12 mouse cellular contexts compared by ENCODE assay signal in the genomic region with DNA sequence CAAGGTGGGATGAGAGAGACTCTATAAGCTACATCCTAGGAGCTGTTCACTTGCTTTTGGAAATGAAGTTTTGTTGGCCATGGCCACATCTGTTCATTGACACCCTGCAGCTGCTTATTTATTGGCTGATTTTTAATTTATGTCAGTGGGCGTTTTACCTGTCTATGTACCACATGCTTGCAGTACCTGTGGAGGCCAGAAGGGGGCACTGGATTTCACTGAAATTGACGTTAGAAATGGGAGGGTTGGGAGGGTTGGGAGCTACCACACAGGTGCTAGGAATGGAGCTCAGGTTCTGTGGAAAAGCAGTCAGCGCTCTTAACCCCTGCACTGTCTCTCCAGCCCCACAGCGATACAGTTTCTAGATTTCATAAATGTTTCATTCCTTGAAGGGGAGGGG.
DNase-seq lines count a peak whose midpoint lies in the region; ATAC-seq and TF ChIP-seq lines count a peak whose summit lies in the region.
"Had no signal": no experiment of that assay in that cellular context is flagged by ENCODE, and none has a peak within 500 bp of the region (broad histone marks: within the 10 kb centered on the region; RNA-seq: fewer than 3 reads in every experiment).

No protein-coding gene starts in this region.

- DNase-seq in forebrain, postnatal 0 days = no peak
- DNase-seq in lung, postnatal 10 days = peak; percentile 19
- no peak for DNase-seq in lung, adult 18-20 months
- DNase-seq in retina, postnatal 7 days (ENCODE audit: low read depth, low spot score) = peak; percentile 4
- no peak for DNase-seq in spleen, postnatal 10 days (ENCODE audit: low spot score in 2 of 2)
- no peak for DNase-seq in left cerebral cortex, postnatal 14 days (ENCODE audit: low spot score in 2 of 2)

- H3K27me3 ChIP-seq in forebrain, postnatal 0 days (ENCODE audit: insufficient read depth, low read length) = no peaks in the 10 kb centered on the region
- no peaks in the 10 kb centered on the region for H3K27me3 ChIP-seq in forebrain, embryonic 16.5 days (replicated peaks; ENCODE audit: control insufficient read depth, insufficient read depth, low read length)

- H3K4me1 ChIP-seq in forebrain, postnatal 0 days (ENCODE audit: insufficient read depth) = no peaks in the 10 kb centered on the region
- H3K4me1 ChIP-seq in forebrain, embryonic 16.5 days (replicated peaks; ENCODE audit: control insufficient read depth, insufficient read depth, low read length) = no peaks in the 10 kb centered on the region; the same call in 1 of the 2 replicates
- H3K4me1 ChIP-seq in cortical plate, adult 2 months (ENCODE audit: control insufficient read depth, insufficient read depth, low read length) = no peaks in the 10 kb centered on the region
- H3K4me1 ChIP-seq: embryonic facial prominence, embryonic 15.5 days had no signal

- no peak overlapping the region for H3K27ac ChIP-seq in forebrain, postnatal 0 days (ENCODE audit: low read depth, low read length)
- no peak overlapping the region for H3K27ac ChIP-seq in forebrain, embryonic 16.5 days (ENCODE audit: low read length)
- H3K27ac ChIP-seq in cortical plate, adult 2 months (ENCODE audit: insufficient read depth, low read length) = no peak overlapping the region
- H3K27ac ChIP-seq: embryonic facial prominence, embryonic 15.5 days; limb, embryonic 13.5 days had no signal

- WGBS in forebrain, postnatal 0 days = 54% methylated on average over 4 of the region's 4 CpGs
- 54% methylated on average over 4 of the region's 4 CpGs for WGBS in forebrain, embryonic 16.5 days

- no peaks in the 10 kb centered on the region for H3K9me3 ChIP-seq in forebrain, postnatal 0 days (ENCODE audit: low read length)
- H3K9me3 ChIP-seq in forebrain, embryonic 16.5 days (ENCODE audit: control insufficient read depth, low read length) = no peaks in the 10 kb centered on the region
- H3K9me3 ChIP-seq: embryonic facial prominence, embryonic 15.5 days had no signal

- TF ChIP-seq CTCF in forebrain, postnatal 0 days (IDR thresholded peaks at IDR 0.05; ENCODE audit: low read depth) = peak; percentile 40
- peak; percentile 30; the same call in 1 of the 2 replicates for TF ChIP-seq CTCF in cortical plate, adult 2 months (IDR thresholded peaks at IDR 0.05; ENCODE audit: extremely low read depth, insufficient read depth, low read length)

- H3K36me3 ChIP-seq in forebrain, postnatal 0 days (ENCODE audit: insufficient read depth) = no peaks in the 10 kb centered on the region
- H3K36me3 ChIP-seq in forebrain, embryonic 16.5 days (ENCODE audit: control insufficient read depth, insufficient read depth) = no peaks in the 10 kb centered on the region
- H3K36me3 ChIP-seq: embryonic facial prominence, embryonic 15.5 days; limb, embryonic 13.5 days had no signal

- ATAC-seq in forebrain, postnatal 0 days = no peak
- no peak for ATAC-seq in forebrain, embryonic 16.5 days
- ATAC-seq: Patski had no signal

- intact Hi-C loops in left cerebral cortex, postnatal 14 days (cut with DNase I) = loop anchor here (10.0 kb wide), 1 partner anchor 841 kb away; no protein-coding TSS in a partner anchor

- H3K9ac ChIP-seq in forebrain, postnatal 0 days = no peak overlapping the region
- no peak overlapping the region for H3K9ac ChIP-seq in forebrain, embryonic 16.5 days (replicated peaks; ENCODE audit: low read depth, low read length)
- H3K9ac ChIP-seq: embryonic facial prominence, embryonic 15.5 days; limb, embryonic 13.5 days had no signal

- H3K4me3 ChIP-seq in forebrain, postnatal 0 days (ENCODE audit: low read depth, low read length) = no peak overlapping the region
- H3K4me3 ChIP-seq in forebrain, embryonic 16.5 days (replicated peaks; ENCODE audit: low read length) = no peak overlapping the region
- no peak overlapping the region for H3K4me3 ChIP-seq in cortical plate, adult 2 months (ENCODE audit: insufficient read depth, low read length)
- H3K4me3 ChIP-seq: embryonic facial prominence, embryonic 15.5 days; limb, embryonic 13.5 days; myocyte had no signal

- TF ChIP-seq POLR2A in cortical plate, adult 2 months (IDR thresholded peaks at IDR 0.05; ENCODE audit: extremely low read depth, insufficient read depth, low read length) = no peak

- no peak overlapping the region for H3K4me2 ChIP-seq in forebrain, postnatal 0 days (ENCODE audit: low read depth)
- H3K4me2 ChIP-seq in forebrain, embryonic 16.5 days (ENCODE audit: low read length) = no peak overlapping the region
- H3K4me2 ChIP-seq: embryonic facial prominence, embryonic 15.5 days; limb, embryonic 13.5 days had no signal

Comparison
In these comparisons a context has a peak if more than half of its experiments do, and no peak if none do; other contexts are left out.
1. DNase-seq: peak in lung, postnatal 10 days (single experiment) and retina, postnatal 7 days (single experiment); none in forebrain, postnatal 0 days (single experiment), lung, adult 18-20 months (0 of 2), spleen, postnatal 10 days (0 of 2) and left cerebral cortex, postnatal 14 days (0 of 2).